Mouse (Mus musculus): ENCODE measurements at regions not wholly inside any gene's neighbourhood (a gene's known extent, or its start where the extent isn't known, plus 50 kb on each side); places are given as distances from the start of the nearest gene placed in this dataset.

- TF ChIP-seq POLR2A (IDR thresholded peaks at IDR 0.05; ENCODE audit: control insufficient read depth, low read depth, low read length) (no peak), CTCF (IDR thresholded peaks at IDR 0.05; ENCODE audit: control insufficient read depth, insufficient read depth, insufficient replicate concordance, low read depth, low read length) (no peak)
These were observed 237.4 kb downstream of the Setd4 start for GRCm38 (mm10) chr16:93366383-93366941.
